Mouse (Mus musculus) liver, postnatal 0 days (tissue): ENCODE results near the gene Zbtb20. TPM values are rescaled to one million over a fixed set of nuclear protein-coding genes. Genes with fewer than 3 reads are reported as not detected.

Experiments
- ATAC-seq: fragments of 200-750 bp; cut with Nextera tagmentation; 2 replicates; pipeline ENCODE4 v1.8.0; 2017; ENCODE audit warnings: mild to moderate bottlenecking, moderate library complexity
- DNase-seq: peaks from one replicate; pipeline ENCODE4 v3.0.0-alpha.2; 2016
- H3K27ac ChIP-seq: fragments of 300-500 bp; sonication (generic); 2 replicates; pipeline ENCODE4 v1.5.1; 2014; ENCODE audit warnings: antibody characterized with exemption, moderate library complexity, mild to moderate bottlenecking, low read depth
- H3K27me3 ChIP-seq: fragments of 300-500 bp; sonication (generic); 2 replicates; pipeline ENCODE4 v1.6.1; 2014; ENCODE audit warnings: low read length, control low read depth, mixed read lengths; ENCODE audit not compliant: insufficient read depth
- H3K36me3 ChIP-seq: fragments of 300-500 bp; sonication (generic); replicated peaks from 2 replicates; pipeline ENCODE4 v1.6.1; 2014; ENCODE audit warnings: mild to moderate bottlenecking, control low read depth, low read length, moderate library complexity, mixed read lengths; ENCODE audit not compliant: insufficient read depth
- H3K4me1 ChIP-seq: fragments of 300-500 bp; sonication (generic); 2 replicates; pipeline ENCODE4 v1.6.1; 2014; ENCODE audit warnings: antibody characterized with exemption, mild to moderate bottlenecking, control low read depth; ENCODE audit not compliant: insufficient read depth
- H3K4me2 ChIP-seq: fragments of 300-500 bp; sonication (generic); 2 replicates; pipeline ENCODE4 v1.6.1; 2014; ENCODE audit warnings: low read depth, mild to moderate bottlenecking, low read length, moderate library complexity, mixed read lengths
- H3K4me3 ChIP-seq: fragments of 300-500 bp; sonication (generic); 2 replicates; pipeline ENCODE4 v1.5.1; 2014; ENCODE audit warnings: low read depth, low read length
- H3K9ac ChIP-seq: fragments of 300-500 bp; sonication (generic); replicated peaks from 2 replicates; pipeline ENCODE4 v1.6.1; 2014; ENCODE audit warnings: mild to moderate bottlenecking, moderate library complexity
- H3K9me3 ChIP-seq: fragments of 300-500 bp; sonication (generic); 2 replicates; pipeline ENCODE4 v1.6.1; 2016; ENCODE audit warnings: mild to moderate bottlenecking, control low read depth, low read length, mixed read lengths
- CTCF ChIP-seq: sonication (generic); IDR thresholded peaks from 2 replicates; pipeline ENCODE4 v1.5.1; 2016; ENCODE audit warnings: antibody characterized with exemption, low read depth
- EP300 ChIP-seq: IDR thresholded peaks from 2 replicates; pipeline ENCODE4 v1.6.1; 2016; ENCODE audit warnings: antibody characterized with exemption, low read depth, mild to moderate bottlenecking
- WGBS: fragments of 180-500 bp; shearing (Covaris S2); extraction: QIAGEN DNeasy Blood & Tissue Kit; methylation state at CpG from one replicate; pipeline ENCODE4 v1.1.7; 2014; ENCODE audit not compliant: insufficient replicate concordance; 5-methylcytosine and 5-hydroxymethylcytosine counted together
- polyA plus RNA-seq: library from polyadenylated mRNA; unstranded; fragments of >200 nt; fragmentation: Nextera tagmentation; extraction: Ambion mirVana; gene quantifications from 2 replicates; pipeline ENCODE4 v1.2.1, GENCODE M21; 2015

Zbtb20 gene
- polyA plus RNA-seq, 1 experiment from 2014 or later, result 9.2 TPM

DNA sequence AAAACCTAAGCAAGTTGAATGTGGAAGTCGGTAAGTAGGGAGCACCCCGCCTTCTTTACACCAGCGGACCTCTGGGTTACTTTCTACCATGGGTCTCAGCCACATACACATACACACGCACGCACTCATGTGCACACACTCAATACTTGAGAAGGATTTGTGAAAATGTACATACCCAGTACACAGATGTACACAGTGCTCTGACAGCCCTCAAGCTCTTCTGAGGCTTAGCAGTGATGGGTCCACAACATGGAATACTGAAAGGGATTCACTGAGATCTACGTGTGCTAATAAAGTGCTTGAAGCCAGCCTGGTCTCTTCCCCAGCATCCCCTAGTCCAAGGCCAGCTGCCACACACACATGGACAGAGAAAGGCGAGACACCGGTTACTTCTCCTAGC, 761.6 kb downstream of the Zbtb20 start:
- 82% methylated on average over 8 of the region's 8 CpGs for WGBS
- TF ChIP-seq CTCF (no peak), EP300 (no peak)
- no peak for ATAC-seq

DNA sequence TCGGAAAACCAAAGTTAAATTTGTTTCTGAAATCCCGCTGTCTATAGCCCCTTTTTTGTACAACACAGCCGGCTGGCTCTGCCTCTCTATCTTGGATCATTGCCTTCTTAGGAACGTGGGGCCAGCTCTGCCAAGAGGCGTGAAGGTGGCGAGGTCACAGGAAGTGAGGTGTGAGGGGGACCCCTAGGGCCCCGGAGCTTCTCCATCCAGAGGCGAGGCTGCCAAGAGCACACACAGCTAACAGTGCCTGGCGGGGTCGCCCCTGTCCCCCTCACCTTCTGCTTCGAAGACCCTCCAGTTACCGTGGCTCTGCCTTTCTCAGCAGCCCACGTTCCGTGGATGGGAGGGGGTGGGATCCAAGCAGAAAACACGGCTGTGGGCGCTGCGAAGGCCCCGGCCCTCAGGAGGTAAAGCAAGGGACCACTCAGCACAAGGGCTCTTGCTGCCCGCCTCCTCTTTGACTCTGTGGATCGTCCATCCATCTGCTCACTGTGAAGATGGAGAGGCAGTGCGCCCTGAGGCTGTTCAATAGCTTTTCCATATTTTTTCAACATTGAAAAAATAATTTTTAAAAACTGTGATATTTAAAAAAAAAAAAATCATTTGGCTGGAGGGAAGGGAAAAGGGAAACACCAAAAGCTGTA, 762.8 kb downstream of the Zbtb20 start:
- no peaks in the 10 kb centered on the region for H3K27me3 ChIP-seq
- WGBS, result 69% methylated on average over 21 of the region's 21 CpGs
- no peaks in the 10 kb centered on the region; the same call in 1 of the 2 replicates for H3K36me3 ChIP-seq
- no peak for ATAC-seq
- H3K9ac ChIP-seq, result no peak overlapping the region
- H3K4me1 ChIP-seq, result no peaks in the 10 kb centered on the region
- H3K4me2 ChIP-seq, result no peak overlapping the region
- TF ChIP-seq EP300, result no peak
- TF ChIP-seq CTCF, result no peak
- H3K4me3 ChIP-seq, result no peak overlapping the region
- DNase-seq, result no peak
- H3K9me3 ChIP-seq, result no peaks in the 10 kb centered on the region
- H3K27ac ChIP-seq, result no peak overlapping the region

More for the DNA sequence above, 761.6 kb downstream of the Zbtb20 start:
- Histone ChIP-seq H3K36me3 (no peaks in the 10 kb centered on the region; the same call in 1 of the 2 replicates), H3K4me3 (no peak overlapping the region), H3K27me3 (no peaks in the 10 kb centered on the region), H3K27ac (no peak overlapping the region), H3K4me1 (no peaks in the 10 kb centered on the region), H3K4me2 (no peak overlapping the region), H3K9ac (no peak overlapping the region), H3K9me3 (no peaks in the 10 kb centered on the region)
- DNase-seq, result no peak

DNA sequence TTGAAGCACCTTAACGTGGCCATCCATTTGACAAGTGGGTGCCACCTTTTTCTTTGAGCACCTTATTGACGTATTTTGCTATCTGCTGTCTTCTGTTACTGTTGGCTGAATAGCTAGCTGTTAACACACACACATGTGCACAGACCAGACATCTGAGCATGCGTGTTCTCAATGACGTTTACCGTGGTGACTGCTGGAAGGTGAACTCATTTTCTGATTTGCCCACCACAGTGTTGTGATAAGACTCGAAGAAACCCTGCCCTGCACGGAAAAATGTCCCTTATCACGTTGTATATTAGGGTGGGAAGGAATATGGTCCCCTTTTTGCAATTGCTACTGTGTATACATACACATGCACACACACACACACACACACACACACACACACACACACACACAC, 765.5 kb downstream of the Zbtb20 start:
- Histone ChIP-seq H3K4me2 (no peak overlapping the region), H3K4me3 (no peak overlapping the region), H3K27ac (no peak overlapping the region), H3K9me3 (no peaks in the 10 kb centered on the region), H3K27me3 (no peaks in the 10 kb centered on the region), H3K4me1 (no peaks in the 10 kb centered on the region), H3K36me3 (no peaks in the 10 kb centered on the region; the same call in 1 of the 2 replicates), H3K9ac (no peak overlapping the region)
- no peak for TF ChIP-seq EP300
- TF ChIP-seq CTCF, result no peak
- WGBS, result 65% methylated on average over 8 of the region's 8 CpGs
- no peak for DNase-seq
- ATAC-seq, result no peak

- DNase-seq (no peak), ATAC-seq (no peak)
- TF ChIP-seq CTCF (no peak), EP300 (no peak)
- H3K27me3 ChIP-seq, result no peaks in the 10 kb centered on the region
- no peaks in the 10 kb centered on the region for H3K9me3 ChIP-seq
- H3K4me2 ChIP-seq, result no peak overlapping the region
- no peaks in the 10 kb centered on the region for H3K4me1 ChIP-seq
- WGBS, result 70% methylated on average over 4 of the region's 4 CpGs
- H3K4me3 ChIP-seq, result no peak overlapping the region
- H3K36me3 ChIP-seq, result no peaks in the 10 kb centered on the region
- no peak overlapping the region for H3K27ac ChIP-seq
- no peak overlapping the region for H3K9ac ChIP-seq
Measured at GRCm38 (mm10) chr16:43645879-43646278, 770.2 kb downstream of the Zbtb20 start.

GRCm38 (mm10) chr16:43646943-43647342, 771.3 kb downstream of the Zbtb20 start:
- Histone ChIP-seq H3K9ac (no peak overlapping the region), H3K4me1 (no peaks in the 10 kb centered on the region), H3K4me3 (no peak overlapping the region), H3K4me2 (no peak overlapping the region), H3K27ac (no peak overlapping the region), H3K27me3 (no peaks in the 10 kb centered on the region), H3K9me3 (no peaks in the 10 kb centered on the region), H3K36me3 (no peaks in the 10 kb centered on the region)
- DNase-seq (no peak), ATAC-seq (no peak)
- 63% methylated on average over 3 of the region's 3 CpGs for WGBS
- TF ChIP-seq EP300, result no peak
- no peak for TF ChIP-seq CTCF

GRCm38 (mm10) chr16:43647641-43648040, 772.0 kb downstream of the Zbtb20 start:
- no peak overlapping the region for H3K27ac ChIP-seq
- no peak for TF ChIP-seq CTCF
- TF ChIP-seq EP300, result no peak
- ATAC-seq, result no peak
- DNase-seq, result no peak
- no peak overlapping the region for H3K4me3 ChIP-seq
- no peaks in the 10 kb centered on the region for H3K27me3 ChIP-seq
- no peaks in the 10 kb centered on the region for H3K4me1 ChIP-seq
- no peak overlapping the region for H3K4me2 ChIP-seq
- no peak overlapping the region for H3K9ac ChIP-seq
- no peaks in the 10 kb centered on the region for H3K9me3 ChIP-seq
- no peaks in the 10 kb centered on the region for H3K36me3 ChIP-seq
- WGBS, result 70% methylated on average over 1 of the region's 1 CpGs
